Mouse (Mus musculus): ENCODE results near the gene Slc6a6.

Slc6a6 gene

DNA sequence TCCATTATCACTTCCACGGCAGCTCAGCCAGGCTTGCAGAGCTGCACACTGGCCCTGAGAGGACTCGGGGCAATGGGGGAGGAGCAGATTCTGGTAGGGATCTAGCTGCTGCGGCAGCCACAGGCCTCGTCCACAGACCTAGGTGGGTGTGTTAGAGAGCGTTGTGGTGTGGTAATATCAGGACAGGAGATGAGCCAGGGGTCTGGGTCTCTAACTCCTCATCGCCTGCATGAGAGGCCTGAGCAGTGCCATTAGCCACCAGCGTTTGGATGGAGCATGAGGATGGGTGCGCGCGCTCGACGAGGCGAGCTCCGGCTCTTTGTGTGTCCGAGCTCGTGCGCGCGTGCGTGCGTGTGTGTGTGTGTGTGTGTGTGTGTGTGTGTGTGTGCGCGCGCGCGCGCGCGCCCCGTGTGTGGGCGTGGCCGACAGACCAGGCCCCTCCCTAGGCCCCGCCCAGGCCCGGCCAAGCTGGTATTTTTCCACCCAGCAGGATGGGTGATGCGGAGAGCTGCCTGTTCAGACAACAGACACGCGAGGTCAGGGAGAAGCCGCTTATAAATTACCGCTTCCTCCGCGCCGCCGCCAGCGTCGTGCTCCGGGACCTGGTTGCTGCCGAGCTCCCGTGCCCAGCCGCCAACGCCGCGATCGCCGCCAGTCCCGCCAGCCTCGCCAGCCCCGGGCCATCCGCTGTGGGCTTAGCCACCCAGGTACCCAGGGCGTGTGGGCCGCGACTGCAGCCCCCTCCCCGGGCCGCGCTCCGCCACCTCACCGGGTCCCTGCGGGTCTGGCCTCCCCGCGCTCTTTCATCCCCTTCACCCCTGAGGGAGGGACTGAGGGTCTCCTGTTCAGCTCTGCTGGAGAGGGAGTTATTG lies at the start of gene Slc6a6:
Gene Slc6a6, plus strand, starts transcription at position 452 of the 872 bp plus-strand sequence.
- DNase-seq (ENCODE audit: low spot score in 2 of 2), result peak; percentile 96

- DNase-seq (ENCODE audit: low spot score in 2 of 2), result no peak
Observed at GRCm38 (mm10) chr6:91634417-91634816, 49.4 kb upstream of the Slc6a6 start.

DNA sequence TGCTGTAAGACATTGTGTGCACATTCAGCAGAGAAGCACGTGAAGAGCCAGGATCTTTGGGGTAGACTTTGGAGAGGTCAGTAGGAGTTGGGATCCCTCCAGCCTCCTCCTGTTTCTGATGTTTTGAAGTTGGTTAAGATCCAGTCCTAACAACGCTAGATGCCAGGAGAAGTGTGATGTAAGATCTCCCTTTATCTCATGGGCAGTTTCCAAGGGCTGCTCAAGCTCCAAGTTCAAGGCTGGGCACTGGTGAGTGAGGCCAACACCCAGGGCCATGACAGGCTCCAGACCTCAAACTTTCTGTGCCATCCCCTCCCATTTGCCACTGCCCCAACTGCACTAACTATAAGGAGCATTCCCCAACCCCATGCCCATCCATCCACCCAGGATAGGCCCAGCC lies 49.0 kb upstream of the Slc6a6 start:
- no peak for DNase-seq (ENCODE audit: low spot score in 2 of 2)

DNA sequence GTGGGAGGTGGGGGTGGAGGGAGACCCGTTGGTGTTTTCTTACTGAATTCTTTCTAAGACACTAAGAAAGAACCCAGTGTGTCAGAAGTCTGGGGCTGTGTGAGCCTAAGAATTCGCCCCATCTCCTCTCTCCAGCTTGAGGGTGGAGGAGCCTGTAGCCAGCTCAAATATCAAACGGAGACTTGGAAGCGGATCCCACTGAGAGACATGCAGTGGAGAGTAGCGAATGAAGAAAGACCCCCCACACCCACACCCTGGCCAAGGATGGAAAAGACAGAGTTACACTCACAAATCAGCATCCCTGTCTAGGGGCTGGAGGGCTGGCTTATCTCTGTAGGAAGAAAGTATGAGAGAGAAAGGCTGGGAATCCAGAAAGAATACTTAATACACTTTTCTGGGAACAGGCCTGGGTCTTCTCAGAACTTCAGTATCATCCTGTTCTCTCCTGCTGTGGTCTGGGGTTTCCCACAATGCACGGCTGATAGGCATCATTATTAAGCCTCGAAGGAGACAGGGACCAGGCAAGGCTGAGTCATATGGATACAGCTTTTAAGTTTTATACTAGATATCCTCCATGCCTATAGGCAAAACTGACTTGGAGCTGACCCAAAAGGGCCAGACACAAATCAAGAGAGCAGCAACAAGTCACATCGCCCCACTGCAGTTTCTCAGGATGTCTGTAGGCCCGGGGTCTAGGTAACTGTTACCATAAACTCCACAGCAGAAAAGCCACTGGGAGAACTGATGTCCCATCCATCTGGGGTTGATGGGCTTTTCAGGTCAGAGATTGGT lies 45.5 kb upstream of the Slc6a6 start:
- no peak for DNase-seq (ENCODE audit: low spot score in 2 of 2)

- no peak for DNase-seq (ENCODE audit: low spot score in 2 of 2)
Observed at GRCm38 (mm10) chr6:91643011-91643410, 40.8 kb upstream of the Slc6a6 start.

GRCm38 (mm10) chr6:91643416-91643921 lies 40.4 kb upstream of the Slc6a6 start:
- no peak for DNase-seq (ENCODE audit: low spot score in 2 of 2)

DNA sequence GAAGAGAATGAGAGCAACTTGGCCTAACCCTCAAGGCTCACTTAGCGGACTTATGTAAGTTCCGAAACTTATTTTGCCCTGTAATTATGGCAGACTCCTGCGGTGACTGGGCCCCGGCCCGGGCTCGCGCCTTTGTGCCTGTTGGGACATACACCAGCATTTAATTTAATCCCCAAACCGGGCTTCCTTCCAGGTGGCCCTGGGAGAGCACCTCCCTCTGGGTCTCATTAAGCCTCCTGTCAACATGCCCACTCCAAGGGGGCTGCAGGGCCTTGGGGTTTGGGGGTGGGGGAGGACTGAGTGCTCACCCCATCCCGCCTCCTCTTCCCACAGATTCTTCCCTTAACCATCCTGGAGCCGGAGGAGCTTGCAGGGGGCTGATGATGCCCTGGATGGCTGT lies 37.8 kb upstream of the Slc6a6 start:
- peak; percentile 62 to 70 for DNase-seq (ENCODE audit: low spot score in 2 of 2)

DNA sequence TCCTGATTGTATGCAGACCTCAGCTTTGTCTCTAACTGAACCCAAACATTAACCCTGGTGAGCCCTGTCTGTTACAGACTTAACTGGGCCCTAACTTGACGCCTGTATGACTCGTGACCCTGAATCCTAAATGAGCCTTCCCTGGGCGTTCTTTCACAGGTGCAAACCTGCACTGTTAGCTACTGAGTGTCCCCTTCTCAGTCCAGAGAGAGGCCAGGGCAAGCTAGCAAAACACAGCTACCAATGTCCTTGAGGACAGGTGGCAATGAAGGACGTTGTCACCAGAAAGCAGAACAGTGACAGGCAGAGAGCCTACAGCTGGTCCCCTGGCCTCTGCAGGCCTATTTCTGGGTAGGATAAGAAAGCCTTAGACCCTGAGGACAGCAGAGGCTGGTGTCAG lies 37.0 kb upstream of the Slc6a6 start:
- DNase-seq (ENCODE audit: low spot score in 2 of 2), result no peak

GRCm38 (mm10) chr6:91647385-91647791 lies 36.5 kb upstream of the Slc6a6 start:
- DNase-seq (ENCODE audit: low spot score in 2 of 2), result peak; percentile 45 to 46

- no peak for DNase-seq (ENCODE audit: low spot score in 2 of 2)
Observed at GRCm38 (mm10) chr6:91650255-91650654, 33.6 kb upstream of the Slc6a6 start.

DNA sequence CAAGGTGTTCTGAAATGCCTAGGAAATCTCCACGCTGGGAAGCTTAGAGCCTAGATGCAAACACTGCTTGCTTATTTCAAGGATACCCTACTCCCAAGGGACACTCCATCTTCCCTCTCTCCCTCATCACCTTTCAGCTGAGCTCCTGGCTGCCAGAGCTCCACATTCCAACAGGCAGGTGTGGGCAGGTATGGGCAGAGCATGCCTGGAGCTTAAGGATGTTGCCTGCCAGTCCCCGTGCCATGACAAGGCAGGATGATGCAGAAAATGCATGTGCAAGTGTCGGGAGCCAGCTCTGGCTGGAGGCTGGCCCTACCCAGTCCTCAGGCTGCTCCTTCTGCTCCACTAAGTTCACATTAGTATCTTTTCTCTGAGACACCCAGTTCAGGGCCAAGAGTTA lies 31.6 kb upstream of the Slc6a6 start:
- no peak for DNase-seq (ENCODE audit: low spot score in 2 of 2)

- DNase-seq (ENCODE audit: low spot score in 2 of 2), result no peak
Observed at GRCm38 (mm10) chr6:91655244-91655643, 28.6 kb upstream of the Slc6a6 start.

GRCm38 (mm10) chr6:91655874-91656433 lies 27.9 kb upstream of the Slc6a6 start:
- no peak for DNase-seq (ENCODE audit: low spot score in 2 of 2)

DNA sequence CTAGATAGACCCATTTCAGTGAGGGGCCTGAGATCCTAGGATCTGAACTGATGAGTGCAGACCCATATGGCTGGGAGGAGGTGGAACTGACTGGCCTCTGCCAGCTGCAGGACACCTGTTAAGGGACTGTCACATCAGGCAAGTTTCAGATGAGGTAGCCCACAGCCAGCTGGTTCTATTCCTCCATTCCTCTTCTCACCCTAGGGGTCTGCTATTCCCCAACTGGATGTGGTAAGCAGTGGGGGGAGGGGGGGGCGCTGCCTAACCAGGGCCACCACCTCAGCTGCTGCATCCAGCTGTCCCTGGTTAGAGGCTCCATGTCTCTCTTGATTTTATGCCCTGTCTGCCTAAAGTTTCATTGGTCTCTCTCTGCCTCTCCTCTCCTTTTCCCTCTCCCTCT lies 25.6 kb upstream of the Slc6a6 start:
- no peak for DNase-seq (ENCODE audit: low spot score in 2 of 2)

DNA sequence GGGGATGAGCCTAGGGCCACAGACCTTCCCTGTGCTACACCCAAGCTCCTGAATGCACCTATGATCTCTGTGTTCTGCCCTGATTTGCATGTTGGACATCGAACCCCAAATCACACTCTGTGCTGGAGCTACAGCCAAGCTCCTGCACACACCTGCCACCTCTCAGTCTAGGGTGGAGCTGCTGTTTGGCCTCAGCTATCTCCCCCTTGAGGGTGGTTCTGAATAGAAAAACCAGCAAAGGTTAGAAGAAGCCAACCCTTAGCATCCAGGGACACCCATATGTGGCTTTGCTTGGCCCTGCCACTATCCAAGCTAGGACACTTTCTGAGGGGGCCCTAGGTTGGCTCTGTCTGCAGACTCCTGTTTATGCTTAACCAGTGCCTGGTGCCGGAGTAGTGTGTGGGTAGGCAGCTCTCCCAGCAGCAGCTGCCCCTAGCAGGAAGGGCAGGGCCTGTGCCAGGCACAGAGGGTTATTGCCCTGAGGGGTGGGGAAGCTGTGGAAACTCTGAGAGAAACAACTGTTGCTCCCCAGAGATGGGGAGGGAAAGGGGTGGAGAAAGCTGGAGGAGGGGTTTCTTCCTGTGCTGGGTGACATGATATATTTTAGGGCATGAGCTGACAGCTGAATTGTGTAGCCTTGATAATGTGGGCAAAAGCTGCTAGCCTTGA lies 23.9 kb upstream of the Slc6a6 start:
- no peak for DNase-seq (ENCODE audit: low spot score in 2 of 2)

- DNase-seq (ENCODE audit: low spot score in 2 of 2), result no peak
Observed at GRCm38 (mm10) chr6:91662301-91662700, 21.6 kb upstream of the Slc6a6 start.

DNA sequence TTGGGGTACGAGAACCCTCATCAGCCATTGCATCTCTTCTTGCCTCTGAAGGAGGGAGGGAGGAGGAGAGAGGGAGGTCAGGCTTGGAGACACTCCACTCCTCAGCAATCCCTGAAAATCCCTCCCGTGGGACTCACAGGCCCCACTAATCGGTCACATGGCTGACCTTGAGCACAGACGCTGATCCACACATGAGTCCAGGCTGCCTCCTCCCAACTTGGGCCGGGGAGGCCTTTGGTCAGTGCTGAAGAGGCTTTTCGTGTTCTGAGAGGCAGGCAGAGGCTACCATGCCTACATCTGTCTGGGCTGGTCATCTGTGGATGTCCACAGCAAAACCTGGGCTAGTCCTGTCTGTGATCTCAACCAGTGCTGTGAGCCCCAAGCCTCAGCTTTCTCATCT lies 20.2 kb upstream of the Slc6a6 start:
- no peak for DNase-seq (ENCODE audit: low spot score in 2 of 2)

GRCm38 (mm10) chr6:91665267-91665666 lies 18.6 kb upstream of the Slc6a6 start:
- no peak for DNase-seq (ENCODE audit: low spot score in 2 of 2)

GRCm38 (mm10) chr6:91665990-91666700 lies 17.7 kb upstream of the Slc6a6 start:
- no peak for DNase-seq (ENCODE audit: low spot score in 2 of 2)

- DNase-seq (ENCODE audit: low spot score in 2 of 2), result no peak
Observed at GRCm38 (mm10) chr6:91667141-91667540, 16.7 kb upstream of the Slc6a6 start.

DNA sequence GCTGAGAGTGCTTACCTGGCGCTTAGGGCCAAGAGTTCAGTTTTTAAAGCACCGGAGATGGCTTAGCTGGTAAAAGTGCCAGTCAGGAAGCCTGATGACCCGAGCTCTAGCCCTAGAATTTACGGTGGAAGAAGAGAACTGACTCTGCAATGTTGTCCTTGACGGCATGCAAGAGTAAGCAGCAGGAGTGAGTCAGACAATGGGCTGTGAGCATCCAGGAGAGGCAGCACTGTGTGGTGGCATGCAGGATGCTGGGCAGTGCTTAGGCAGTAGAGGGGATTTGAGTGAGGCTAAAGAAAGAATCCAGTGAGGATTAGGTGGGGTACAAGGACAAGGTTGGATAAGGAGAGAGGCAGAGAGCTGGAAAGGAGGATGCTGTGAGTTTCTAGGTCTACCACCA lies 15.6 kb upstream of the Slc6a6 start:
- no peak for DNase-seq (ENCODE audit: low spot score in 2 of 2)

Measured in right cerebral cortex, postnatal 10 days (tissue).